Mouse (Mus musculus) kidney, postnatal 0 days (tissue): ENCODE measurements around the gene Prickle2. TPM values are rescaled to one million over a fixed set of nuclear protein-coding genes. Genes with fewer than 3 reads are reported as not detected.

Experiments
- ATAC-seq: fragments of 200-750 bp; cut with Nextera tagmentation; replicated peaks from 2 replicates; pipeline ENCODE4 v1.8.0; 2017; ENCODE audit warnings: low read depth, moderate number of reproducible peaks, moderate TSS enrichment, moderate library complexity; ENCODE audit not compliant: low FRiP score
- DNase-seq: peaks from one replicate; pipeline ENCODE4 v3.0.0-alpha.2; 2016; ENCODE audit warnings: low spot score
- H3K27ac ChIP-seq: fragments of 300-500 bp; sonication (generic); 2 replicates; pipeline ENCODE4 v1.5.1; 2014; ENCODE audit warnings: mild to moderate bottlenecking
- H3K27me3 ChIP-seq: fragments of 300-500 bp; sonication (generic); 2 replicates; pipeline ENCODE4 v1.6.1; 2014; ENCODE audit warnings: low read length, mixed read lengths; ENCODE audit not compliant: insufficient read depth
- H3K36me3 ChIP-seq: fragments of 300-500 bp; sonication (generic); 2 replicates; pipeline ENCODE4 v1.6.1; 2014; ENCODE audit warnings: low read length, mixed read lengths; ENCODE audit not compliant: insufficient read depth
- H3K4me1 ChIP-seq: fragments of 300-500 bp; sonication (generic); replicated peaks from 2 replicates; pipeline ENCODE4 v1.6.1; 2014; ENCODE audit warnings: antibody characterized with exemption, low read length, mixed read lengths; ENCODE audit not compliant: insufficient read depth
- H3K4me2 ChIP-seq: fragments of 300-500 bp; sonication (generic); 2 replicates; pipeline ENCODE4 v1.6.1; 2014; ENCODE audit warnings: mild to moderate bottlenecking, low read length, moderate library complexity, mixed read lengths
- H3K4me3 ChIP-seq: fragments of 300-500 bp; sonication (generic); replicated peaks from 2 replicates; pipeline ENCODE4 v1.5.1; 2014; ENCODE audit warnings: low read depth, low read length
- H3K9ac ChIP-seq: fragments of 300-500 bp; sonication (generic); 2 replicates; pipeline ENCODE4 v1.6.1; 2014; ENCODE audit warnings: low read depth, low read length
- H3K9me3 ChIP-seq: fragments of 300-500 bp; sonication (generic); replicated peaks from 2 replicates; pipeline ENCODE4 v1.6.1; 2016; ENCODE audit warnings: low read length, inconsistent platforms, mixed read lengths
- CTCF ChIP-seq: IDR thresholded peaks from 2 replicates; pipeline ENCODE4 v1.5.1; 2016; ENCODE audit warnings: antibody characterized with exemption, low read depth, mild to moderate bottlenecking, moderate library complexity
- WGBS: fragments of 180-500 bp; shearing (Covaris S2); extraction: QIAGEN DNeasy Blood & Tissue Kit; methylation state at CpG from one replicate; pipeline ENCODE4 v1.1.7; 2014; 5-methylcytosine and 5-hydroxymethylcytosine counted together
- polyA plus RNA-seq: library from polyadenylated mRNA; unstranded; fragments of >200 nt; fragmentation: Nextera tagmentation; extraction: Ambion mirVana; gene quantifications from 2 replicates; pipeline ENCODE4 v1.2.1, GENCODE M21; 2015

Prickle2 gene
- polyA plus RNA-seq, 1 experiment from 2014 or later, result 3.3 TPM

- H3K27ac ChIP-seq, result no peak overlapping the region
- no peaks in the 10 kb centered on the region for H3K36me3 ChIP-seq
- no peaks in the 10 kb centered on the region for H3K27me3 ChIP-seq
- ATAC-seq (no peak), DNase-seq (peak; percentile 65)
- 83% methylated on average over 2 of the region's 2 CpGs for whole genome bisulfite sequencing
- H3K4me3 ChIP-seq, result no peak overlapping the region
- no peaks in the 10 kb centered on the region for H3K9me3 ChIP-seq
- H3K9ac ChIP-seq, result no peak overlapping the region
- no peak overlapping the region for H3K4me2 ChIP-seq
- no peaks in the 10 kb centered on the region for H3K4me1 ChIP-seq
- peak; percentile 67 for TF ChIP-seq CTCF
These were observed 228.3 kb downstream of the Prickle2 start for GRCm38 (mm10) chr6:92477621-92478020.

DNA sequence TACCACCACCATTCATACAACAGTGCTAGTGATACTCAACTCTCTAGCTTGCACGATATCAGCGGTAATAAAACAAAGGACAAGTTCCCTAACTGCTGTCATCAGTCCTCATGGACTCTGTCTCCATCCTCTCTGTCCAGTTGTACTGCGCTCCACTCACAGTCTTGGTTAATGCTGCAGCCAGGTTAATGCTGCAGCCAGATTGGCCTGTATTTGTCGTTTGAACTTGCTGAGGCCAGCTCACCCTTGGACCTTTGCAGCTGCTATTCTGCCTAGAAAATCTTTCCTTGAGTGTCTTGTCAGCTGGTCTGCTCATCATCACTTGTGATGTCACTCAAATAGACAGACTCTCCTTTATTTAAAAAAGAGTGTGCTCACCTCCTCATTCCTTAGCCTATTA, 236.5 kb downstream of the Prickle2 start:
- no peak overlapping the region for H3K4me2 ChIP-seq
- DNase-seq (no peak), ATAC-seq (peak; percentile 59; the same call in 1 of the 2 replicates)
- H3K4me1 ChIP-seq, result peaks cover 9% of the 10 kb centered on the region
- TF ChIP-seq CTCF, result no peak
- H3K27ac ChIP-seq, result peak overlapping the region; percentile 71
- H3K9me3 ChIP-seq, result no peaks in the 10 kb centered on the region
- WGBS, result 72% methylated on average over 4 of the region's 4 CpGs
- H3K9ac ChIP-seq, result no peak overlapping the region
- no peaks in the 10 kb centered on the region for H3K36me3 ChIP-seq
- H3K4me3 ChIP-seq, result no peak overlapping the region
- no peaks in the 10 kb centered on the region for H3K27me3 ChIP-seq

GRCm38 (mm10) chr6:92468892-92469291, 237.1 kb downstream of the Prickle2 start:
- DNase-seq (peak; percentile 60), ATAC-seq (no peak)
- H3K4me1 ChIP-seq, result peaks cover 13% of the 10 kb centered on the region
- H3K36me3 ChIP-seq, result no peaks in the 10 kb centered on the region
- H3K27me3 ChIP-seq, result no peaks in the 10 kb centered on the region
- H3K4me2 ChIP-seq, result no peak overlapping the region
- no peak for TF ChIP-seq CTCF
- no peaks in the 10 kb centered on the region for H3K9me3 ChIP-seq
- peak overlapping the region; percentile 71 for H3K27ac ChIP-seq
- no peak overlapping the region for H3K9ac ChIP-seq
- WGBS, result 55% methylated on average over 4 of the region's 4 CpGs
- no peak overlapping the region for H3K4me3 ChIP-seq

DNA sequence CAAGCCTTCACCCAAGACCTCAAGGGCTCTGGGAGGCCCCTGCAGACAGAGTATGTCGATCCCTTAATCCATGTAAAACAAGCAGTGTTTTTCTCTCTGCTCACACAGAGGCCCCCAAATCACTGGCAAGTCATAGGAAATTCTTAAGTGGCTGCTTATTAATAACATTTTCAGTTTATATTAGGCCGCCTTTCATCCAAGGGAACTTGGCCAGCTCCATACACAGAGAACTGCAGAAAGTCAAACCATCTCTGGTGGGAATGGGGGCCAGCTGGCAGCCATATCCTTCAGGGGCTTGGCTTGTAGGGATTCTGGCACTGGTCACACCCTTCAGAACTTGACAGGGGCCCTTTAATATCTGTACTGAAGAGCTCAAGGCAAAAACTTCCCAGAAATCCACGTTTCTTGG, 237.6 kb downstream of the Prickle2 start:
- no peaks in the 10 kb centered on the region for H3K27me3 ChIP-seq
- H3K9ac ChIP-seq, result no peak overlapping the region
- peaks cover 16% of the 10 kb centered on the region for H3K4me1 ChIP-seq
- no peaks in the 10 kb centered on the region for H3K36me3 ChIP-seq
- ATAC-seq (no peak), DNase-seq (peak; percentile 82)
- no peak for TF ChIP-seq CTCF
- no peaks in the 10 kb centered on the region for H3K9me3 ChIP-seq
- H3K4me3 ChIP-seq, result no peak overlapping the region
- H3K27ac ChIP-seq, result peak overlapping the region; percentile 71
- WGBS, result 63% methylated on average over 3 of the region's 3 CpGs
- no peak overlapping the region for H3K4me2 ChIP-seq

GRCm38 (mm10) chr6:92467343-92467742, 238.6 kb downstream of the Prickle2 start:
- ATAC-seq, result no peak
- Histone ChIP-seq H3K4me1 (peaks cover 16% of the 10 kb centered on the region), H3K4me3 (no peak overlapping the region), H3K9ac (no peak overlapping the region), H3K36me3 (no peaks in the 10 kb centered on the region), H3K4me2 (no peak overlapping the region), H3K27me3 (no peaks in the 10 kb centered on the region), H3K9me3 (no peaks in the 10 kb centered on the region), H3K27ac (no peak overlapping the region)
- 80% methylated on average over 2 of the region's 2 CpGs for WGBS
- TF ChIP-seq CTCF, result no peak
- DNase-seq, result no peak

- Histone ChIP-seq H3K27me3 (no peaks in the 10 kb centered on the region), H3K9me3 (no peaks in the 10 kb centered on the region), H3K27ac (no peak overlapping the region), H3K4me3 (no peak overlapping the region), H3K9ac (no peak overlapping the region), H3K36me3 (no peaks in the 10 kb centered on the region), H3K4me1 (peaks cover 16% of the 10 kb centered on the region), H3K4me2 (no peak overlapping the region)
- no peak for TF ChIP-seq CTCF
- WGBS, result 60% methylated on average over 1 of the region's 1 CpGs
- peak; percentile 27 for DNase-seq
- no peak for ATAC-seq
These were observed 240.3 kb downstream of the Prickle2 start for GRCm38 (mm10) chr6:92465666-92466065.

GRCm38 (mm10) chr6:92464781-92465337, 241.1 kb downstream of the Prickle2 start:
- H3K4me3 ChIP-seq, result no peak overlapping the region
- H3K4me2 ChIP-seq, result no peak overlapping the region; the same call in 1 of the 2 replicates
- H3K36me3 ChIP-seq, result no peaks in the 10 kb centered on the region
- no peaks in the 10 kb centered on the region for H3K9me3 ChIP-seq
- no peak overlapping the region for H3K9ac ChIP-seq
- TF ChIP-seq CTCF, result no peak
- H3K4me1 ChIP-seq, result peaks cover 21% of the 10 kb centered on the region
- DNase-seq (peak; percentile 63), ATAC-seq (no peak)
- no peaks in the 10 kb centered on the region for H3K27me3 ChIP-seq
- WGBS, result 50% methylated on average over 7 of the region's 7 CpGs
- H3K27ac ChIP-seq, result peak overlapping the region; percentile 54; the same call in 1 of the 2 replicates
